Mouse (Mus musculus) lung, postnatal 0 days (tissue): ENCODE measurements around the gene Car3.

Source experiments
- CTCF ChIP-seq: IDR thresholded peaks from 2 replicates; pipeline ENCODE4 v1.5.1; 2016; ENCODE audit warnings: antibody characterized with exemption, mild to moderate bottlenecking
- EP300 ChIP-seq: IDR thresholded peaks from 2 replicates; pipeline ENCODE4 v1.6.1; 2016; ENCODE audit warnings: antibody characterized with exemption, mild to moderate bottlenecking, control low read depth

DNA sequence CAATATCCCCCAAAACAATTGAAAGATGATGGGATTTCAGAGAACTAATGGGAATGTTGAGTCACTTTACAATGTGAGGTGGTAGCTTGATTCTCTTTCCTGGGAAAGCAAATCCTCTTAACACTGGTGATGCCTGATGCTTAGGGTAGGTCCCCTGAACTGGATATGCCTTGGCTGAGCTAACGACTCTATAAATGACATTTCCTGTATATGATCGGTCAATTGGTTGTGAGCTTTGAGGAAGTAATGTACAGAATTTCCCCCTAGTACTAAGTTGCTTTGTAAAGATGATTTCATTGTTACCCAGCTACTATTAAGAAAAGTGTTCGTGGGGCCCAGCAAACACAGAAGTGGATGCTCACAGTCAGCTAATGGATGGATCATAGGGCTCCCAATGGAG, 29.7 kb downstream of the Car3 start:
- TF ChIP-seq CTCF: no peak
- TF ChIP-seq EP300: no peak
